Mouse (Mus musculus) C2C12 (cell line): Measurements from ENCODE around the gene Itpkb.

Experiments used
- CEBPB ChIP-seq: IDR thresholded peaks from one replicate; pipeline ENCODE4 v1.6.1; 2011; ENCODE audit warnings: low read depth, mild to moderate bottlenecking, control low read depth, moderate library complexity
- CTCF ChIP-seq: IDR thresholded peaks from one replicate; pipeline ENCODE4 v1.5.1; 2011; ENCODE audit not compliant: control insufficient read depth, insufficient read depth, insufficient read length
- MAX ChIP-seq: IDR thresholded peaks from one replicate; pipeline ENCODE4 v1.6.1; 2011; ENCODE audit warnings: mild to moderate bottlenecking, control low read depth
- USF1 ChIP-seq: IDR thresholded peaks from one replicate; pipeline ENCODE4 v1.6.1; 2011; ENCODE audit warnings: low read depth, mild to moderate bottlenecking, control low read depth, moderate library complexity

GRCm38 (mm10) chr1:180319895-180320294, 10.4 kb upstream of the Itpkb start:
- no peak for TF ChIP-seq CTCF
- TF ChIP-seq MAX, result no peak
- no peak for TF ChIP-seq USF1
- no peak for TF ChIP-seq CEBPB
